Mouse (Mus musculus) adrenal gland, adult 10 weeks (tissue): ENCODE measurements around the gene Ambp. TPM values are rescaled to one million over a fixed set of nuclear protein-coding genes. Genes with fewer than 3 reads are reported as not detected.

ENCODE experiments used
- polyA plus RNA-seq: library from polyadenylated mRNA; stranded (reverse); fragments of 350-450 nt; fragmentation: Illumina TruSeq; extraction: RNeasy Lipid Tissue Mini Kit (QIAGEN cat#74804); gene quantifications from one replicate; pipeline ENCODE4 v1.2.3, GENCODE M21; 2014; ENCODE audit warnings: low read depth, low replicate concordance

Ambp gene
- polyA plus RNA-seq, result not detected

GRCm38 (mm10) chr4:63154699-63155098 lies at the start of gene Ambp:
Ambp (minus strand) TSS chr4:63154799.

GRCm38 (mm10) chr4:63171969-63172685 lies 17.5 kb upstream of the Ambp start, which contains the start of gene Kif12:
Kif12 (minus strand) TSS chr4:63172131.

Other genes with a start within 250 kb of the Ambp start
- gene Zfp618, start 189.2 kb downstream of the Ambp start, polyA plus RNA-seq, result 2.5 TPM
- gene Kif12, start 17.3 kb upstream of the Ambp start, polyA plus RNA-seq, result not detected
- 2.9 TPM for gene Col27a1, start 59.2 kb upstream of the Ambp start, polyA plus RNA-seq
- gene Orm1, start 189.8 kb upstream of the Ambp start, polyA plus RNA-seq, result 59.0 TPM
- 7.7 TPM for gene Orm3, start 201.4 kb upstream of the Ambp start, polyA plus RNA-seq
- 5.0 TPM for gene Orm2, start 207.7 kb upstream of the Ambp start, polyA plus RNA-seq
- gene Akna, start 248.6 kb upstream of the Ambp start, polyA plus RNA-seq, result 0.23 TPM